Mouse (Mus musculus): Measurements from ENCODE around the gene Agmo.

Gene Agmo

GRCm38 (mm10) chr12:37442486-37443013 lies 201.1 kb downstream of the Agmo start:
- peak; percentile 21 for DNase-seq

- no peak for DNase-seq
Observed at GRCm38 (mm10) chr12:37445255-37445654, 203.8 kb downstream of the Agmo start.

- no peak for DNase-seq
Observed at GRCm38 (mm10) chr12:37449597-37449996, 208.2 kb downstream of the Agmo start.

- DNase-seq: peak; percentile 91
Observed at GRCm38 (mm10) chr12:37450366-37451156, 209.1 kb downstream of the Agmo start.

- peak; percentile 60 for DNase-seq
Observed at GRCm38 (mm10) chr12:37471631-37472030, 230.2 kb downstream of the Agmo start.

GRCm38 (mm10) chr12:37476849-37477248 lies 235.4 kb downstream of the Agmo start:
- DNase-seq: no peak

- DNase-seq: no peak
Observed at GRCm38 (mm10) chr12:37487991-37488390, 246.6 kb downstream of the Agmo start.

GRCm38 (mm10) chr12:37498871-37499270 lies 257.4 kb downstream of the Agmo start:
- no peak for DNase-seq

- no peak for DNase-seq
Observed at GRCm38 (mm10) chr12:37507406-37507805, 266.0 kb downstream of the Agmo start.

GRCm38 (mm10) chr12:37507826-37508225 lies 266.4 kb downstream of the Agmo start:
- DNase-seq: no peak

- no peak for DNase-seq
Observed at GRCm38 (mm10) chr12:37521772-37522171, 280.3 kb downstream of the Agmo start.

- DNase-seq: no peak
Observed at GRCm38 (mm10) chr12:37524662-37525061, 283.2 kb downstream of the Agmo start.

GRCm38 (mm10) chr12:37540994-37541393 lies 299.6 kb downstream of the Agmo start:
- peak; percentile 64 for DNase-seq

- DNase-seq: no peak
Observed at GRCm38 (mm10) chr12:37558284-37558683, 316.8 kb downstream of the Agmo start.

- no peak for DNase-seq
Observed at GRCm38 (mm10) chr12:37565882-37566596, 324.6 kb downstream of the Agmo start.

- DNase-seq: peak; percentile 24
Observed at GRCm38 (mm10) chr12:37571922-37572321, 330.5 kb downstream of the Agmo start.

- peak; percentile 51 for DNase-seq
Observed at GRCm38 (mm10) chr12:37582777-37583176, 341.3 kb downstream of the Agmo start.

- DNase-seq: no peak
Observed at GRCm38 (mm10) chr12:37592853-37593252, 351.4 kb downstream of the Agmo start.

GRCm38 (mm10) chr12:37612837-37613236 lies 371.4 kb downstream of the Agmo start:
- DNase-seq: no peak

GRCm38 (mm10) chr12:37614769-37615168 lies 373.3 kb downstream of the Agmo start:
- DNase-seq: no peak

GRCm38 (mm10) chr12:37624078-37624477 lies 382.6 kb downstream of the Agmo start:
- no peak for DNase-seq

Measured in embryo, embryonic 11 days (tissue).